Mouse (Mus musculus) myocyte (in vitro differentiated cells): ENCODE measurements at regions not wholly inside any gene's neighbourhood (a gene's known extent, or its start where the extent isn't known, plus 50 kb on each side); places are given as distances from the start of the nearest gene placed in this dataset.

Source experiments
- H3K27me3 ChIP-seq: one replicate; pipeline ENCODE4 v1.6.1; 2011; ENCODE audit not compliant: control insufficient read depth, insufficient read depth, insufficient read length
- H3K36me3 ChIP-seq: one replicate; pipeline ENCODE4 v1.6.1; 2011; ENCODE audit not compliant: control insufficient read depth, insufficient read depth
- H3K4me2 ChIP-seq: one replicate; pipeline ENCODE4 v1.6.1; 2011; ENCODE audit warnings: low read depth, control low read depth
- H3K4me3 ChIP-seq: one replicate; pipeline ENCODE4 v1.5.1; 2011; ENCODE audit warnings: mild to moderate bottlenecking, control low read depth, moderate library complexity
- H3K79me2 ChIP-seq: one replicate; pipeline ENCODE4 v1.6.1; 2011; ENCODE audit not compliant: control insufficient read depth, insufficient read depth
- H3ac ChIP-seq: one replicate; pipeline ENCODE4 v1.6.1; 2011; ENCODE audit not compliant: control insufficient read depth, insufficient read length
- CEBPB ChIP-seq: IDR thresholded peaks from 2 replicates; pipeline ENCODE4 v1.6.1; 2011; ENCODE audit warnings: mild to moderate bottlenecking, moderate library complexity; ENCODE audit not compliant: poor library complexity, insufficient read depth, severe bottlenecking
- E2F4 ChIP-seq: IDR thresholded peaks from one replicate; pipeline ENCODE4 v1.6.1; 2011; ENCODE audit warnings: mild to moderate bottlenecking, control low read depth, moderate library complexity; ENCODE audit not compliant: insufficient read depth
- MAX ChIP-seq: IDR thresholded peaks from one replicate; pipeline ENCODE4 v1.6.1; 2011; ENCODE audit warnings: low read depth, mild to moderate bottlenecking, control low read depth
- MYOD1 ChIP-seq, 3 experiments: IDR thresholded peaks; one replicate each; pipeline ENCODE4 v1.6.1; 2011; ENCODE audit warnings: control low read depth in 2 of 3, low read depth in 2 of 3, mild to moderate bottlenecking in 2 of 3, moderate library complexity in 1 of 3; ENCODE audit not compliant: insufficient read length in 2 of 3, control insufficient read depth in 1 of 3
- MYOG ChIP-seq, 3 experiments: IDR thresholded peaks; one replicate each; pipeline ENCODE4 v1.6.1; 2011; ENCODE audit warnings: control low read depth in 2 of 3, low read depth in 2 of 3, mild to moderate bottlenecking in 2 of 3; ENCODE audit not compliant: insufficient read length in 2 of 3, control insufficient read depth in 1 of 3, insufficient read depth in 1 of 3
- POLR2A ChIP-seq: IDR thresholded peaks from one replicate; pipeline ENCODE4 v1.6.1; 2011; ENCODE audit warnings: low read depth, mild to moderate bottlenecking, control low read depth, moderate library complexity; ENCODE audit not compliant: insufficient read length
- POLR2AphosphoS2 ChIP-seq: IDR thresholded peaks from one replicate; pipeline ENCODE4 v1.6.1; 2011; ENCODE audit warnings: low read depth, control low read depth; ENCODE audit not compliant: insufficient read length
- REST ChIP-seq: IDR thresholded peaks from one replicate; pipeline ENCODE4 v1.6.1; 2011; ENCODE audit warnings: mild to moderate bottlenecking, control low read depth, moderate library complexity; ENCODE audit not compliant: insufficient read depth, insufficient read length
- SRF ChIP-seq: IDR thresholded peaks from one replicate; pipeline ENCODE4 v1.6.1; 2011; ENCODE audit warnings: low read depth; ENCODE audit not compliant: control insufficient read depth, insufficient read length
- TCF12 ChIP-seq: IDR thresholded peaks from one replicate; pipeline ENCODE4 v1.6.1; 2011; ENCODE audit warnings: mild to moderate bottlenecking, control low read depth; ENCODE audit not compliant: poor library complexity, insufficient read depth, severe bottlenecking
- TCF3 ChIP-seq: IDR thresholded peaks from one replicate; pipeline ENCODE4 v1.6.1; 2011; ENCODE audit warnings: low read depth, control low read depth; ENCODE audit not compliant: insufficient read length
- USF1 ChIP-seq: IDR thresholded peaks from one replicate; pipeline ENCODE4 v1.6.1; 2011; ENCODE audit warnings: low read depth, mild to moderate bottlenecking, control low read depth, moderate library complexity

DNA sequence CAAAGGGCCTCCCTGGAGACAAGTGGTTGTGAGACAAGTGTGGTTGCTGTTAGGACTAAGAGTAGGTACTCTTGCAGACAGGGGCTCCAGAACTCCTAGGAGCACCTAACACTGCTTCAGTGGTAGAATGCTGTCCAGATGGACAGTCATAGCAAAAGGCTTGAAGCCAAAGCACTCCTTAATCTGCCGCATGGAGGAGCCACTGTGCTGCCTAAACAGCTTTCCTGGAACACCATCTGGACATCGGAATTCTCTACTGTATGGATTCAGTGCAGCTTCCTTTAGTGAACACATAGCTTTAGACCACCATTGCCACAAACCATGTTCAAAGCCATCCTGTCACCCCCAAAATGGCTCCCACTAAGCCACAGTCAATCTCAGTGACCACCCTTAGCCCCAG is 128.6 kb upstream of the Tcerg1l start:
- TF ChIP-seq REST (no peak), MYOD1 (IDR thresholded peaks at IDR 0.05; ENCODE audit: control insufficient read depth in 1 of 3, insufficient read length in 2 of 3, low read depth in 2 of 3) (no peak), SRF (no peak), USF1 (no peak), MYOG (IDR thresholded peaks at IDR 0.05; ENCODE audit: control insufficient read depth in 1 of 3, insufficient read depth in 1 of 3, insufficient read length in 2 of 3, low read depth in 2 of 3) (no peak), TCF3 (no peak), POLR2AphosphoS2 (no peak), CEBPB (no peak), POLR2A (no peak), TCF12 (no peak), MAX (no peak), E2F4 (no peak)
- H3K36me3 ChIP-seq, result no peaks in the 10 kb centered on the region

DNA sequence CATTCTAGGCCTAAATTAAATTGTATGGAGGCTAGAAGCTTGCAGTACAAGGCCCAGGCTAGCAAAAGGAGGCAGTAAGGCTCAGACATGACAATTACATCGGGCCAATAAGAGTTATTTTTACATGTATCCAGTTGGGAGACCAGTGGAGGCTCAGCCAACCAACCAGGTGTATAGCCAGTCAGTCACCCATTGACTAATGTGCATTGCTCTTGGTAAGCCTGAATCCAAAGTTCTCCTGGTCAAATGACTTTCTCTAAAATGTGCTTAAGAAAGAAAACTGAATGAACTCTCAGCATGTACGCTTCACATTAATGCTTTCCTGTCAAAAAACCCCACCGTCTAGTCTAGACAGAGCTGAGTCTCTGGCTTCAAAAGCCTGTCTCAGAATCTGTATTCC is 127.4 kb upstream of the Tcerg1l start:
- Histone ChIP-seq H3K36me3 (no peaks in the 10 kb centered on the region), H3ac (no peak overlapping the region), H3K79me2 (no peaks in the 10 kb centered on the region), H3K27me3 (no peaks in the 10 kb centered on the region), H3K4me2 (no peak overlapping the region), H3K4me3 (no peak overlapping the region)
- TF ChIP-seq TCF12, result no peak

More for the DNA sequence above, 128.6 kb upstream of the Tcerg1l start:
- no peak overlapping the region for H3K4me3 ChIP-seq
- H3ac ChIP-seq, result no peak overlapping the region
- no peaks in the 10 kb centered on the region for H3K79me2 ChIP-seq
- no peak overlapping the region for H3K4me2 ChIP-seq
- no peaks in the 10 kb centered on the region for H3K27me3 ChIP-seq

DNA sequence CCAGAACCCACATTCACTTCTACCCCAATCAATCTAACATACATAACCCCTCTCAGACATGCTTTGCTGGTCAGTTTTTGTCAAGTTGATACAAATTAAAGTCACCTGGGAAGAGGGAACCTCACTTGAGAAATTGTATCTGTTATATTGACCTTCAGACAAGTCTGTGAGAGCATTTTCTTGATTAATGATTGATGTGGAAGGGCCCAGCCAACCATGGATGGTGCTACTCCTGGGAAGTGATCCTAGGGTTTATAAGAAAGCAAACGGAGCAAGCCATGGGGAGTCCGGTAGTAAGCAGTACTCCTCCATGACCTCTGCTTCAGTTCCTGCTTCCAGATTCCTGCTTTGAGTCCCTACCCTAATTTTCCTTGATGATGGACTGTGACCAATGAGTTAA is 116.6 kb upstream of the Tcerg1l start:
- Histone ChIP-seq H3K27me3 (no peaks in the 10 kb centered on the region), H3K4me2 (no peak overlapping the region), H3ac (no peak overlapping the region), H3K36me3 (no peaks in the 10 kb centered on the region), H3K4me3 (no peak overlapping the region), H3K79me2 (no peaks in the 10 kb centered on the region)
- no peak for TF ChIP-seq SRF
- no peak for TF ChIP-seq MYOD1 (IDR thresholded peaks at IDR 0.05; ENCODE audit: control insufficient read depth in 1 of 3, insufficient read length in 2 of 3, low read depth in 2 of 3)
- no peak for TF ChIP-seq TCF12
- no peak for TF ChIP-seq MAX
- no peak for TF ChIP-seq TCF3
- no peak for TF ChIP-seq POLR2A
- TF ChIP-seq USF1, result no peak
- TF ChIP-seq CEBPB, result no peak
- TF ChIP-seq REST, result no peak
- TF ChIP-seq E2F4, result no peak
- no peak for TF ChIP-seq MYOG (IDR thresholded peaks at IDR 0.05; ENCODE audit: control insufficient read depth in 1 of 3, insufficient read depth in 1 of 3, insufficient read length in 2 of 3, low read depth in 2 of 3)

DNA sequence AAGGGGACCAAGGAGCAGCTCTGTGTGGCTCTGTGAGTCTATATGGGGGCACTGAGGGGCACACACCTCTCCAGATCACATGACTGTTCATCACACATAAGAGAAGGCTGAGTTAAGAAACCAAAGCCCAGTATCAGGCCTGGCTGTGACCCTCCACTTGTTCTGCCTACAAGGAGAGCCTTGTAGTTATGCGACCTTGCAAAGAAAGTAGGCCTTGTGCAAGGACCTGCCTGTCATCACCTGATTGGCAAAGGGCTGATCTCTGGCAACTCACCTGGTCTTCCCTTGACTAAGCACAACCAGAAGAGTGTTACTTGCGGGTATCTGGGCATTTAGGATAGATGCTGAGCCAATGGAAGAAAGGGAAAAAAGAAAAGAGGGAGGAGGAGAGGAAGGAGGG is 107.7 kb upstream of the Tcerg1l start:
- no peak overlapping the region for H3K4me2 ChIP-seq
- no peaks in the 10 kb centered on the region for H3K79me2 ChIP-seq
- H3K27me3 ChIP-seq, result no peaks in the 10 kb centered on the region
- H3ac ChIP-seq, result no peak overlapping the region
- TF ChIP-seq TCF3 (no peak), TCF12 (no peak), MAX (no peak), USF1 (no peak), POLR2AphosphoS2 (no peak), E2F4 (no peak), CEBPB (no peak)
- H3K36me3 ChIP-seq, result no peaks in the 10 kb centered on the region
- no peak overlapping the region for H3K4me3 ChIP-seq

DNA sequence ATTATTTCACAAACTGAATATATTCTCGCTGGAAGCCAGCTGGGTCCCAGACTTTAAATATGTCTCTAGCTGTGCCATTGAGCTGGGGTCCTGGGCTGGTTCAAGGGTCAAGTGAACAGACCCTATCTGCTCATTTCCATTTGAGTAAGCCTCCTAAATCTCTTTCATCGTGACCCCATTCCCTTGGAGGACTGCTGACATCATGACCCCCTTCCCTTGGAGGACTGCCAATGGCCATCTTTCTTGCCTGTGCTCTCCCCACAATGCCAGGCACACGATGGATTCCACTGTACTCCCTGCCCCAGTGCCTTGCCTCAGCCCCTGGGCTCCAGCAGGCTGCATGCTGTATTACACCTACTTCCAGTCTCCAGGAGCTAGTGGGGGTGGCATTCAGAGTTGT is 106.5 kb upstream of the Tcerg1l start:
- H3K79me2 ChIP-seq, result no peaks in the 10 kb centered on the region
- TF ChIP-seq POLR2AphosphoS2 (no peak), CEBPB (no peak), MAX (no peak), POLR2A (no peak), SRF (no peak), E2F4 (no peak)
- H3K4me2 ChIP-seq, result no peak overlapping the region
- H3ac ChIP-seq, result no peak overlapping the region
- no peaks in the 10 kb centered on the region for H3K27me3 ChIP-seq
- no peaks in the 10 kb centered on the region for H3K36me3 ChIP-seq
- no peak overlapping the region for H3K4me3 ChIP-seq

DNA sequence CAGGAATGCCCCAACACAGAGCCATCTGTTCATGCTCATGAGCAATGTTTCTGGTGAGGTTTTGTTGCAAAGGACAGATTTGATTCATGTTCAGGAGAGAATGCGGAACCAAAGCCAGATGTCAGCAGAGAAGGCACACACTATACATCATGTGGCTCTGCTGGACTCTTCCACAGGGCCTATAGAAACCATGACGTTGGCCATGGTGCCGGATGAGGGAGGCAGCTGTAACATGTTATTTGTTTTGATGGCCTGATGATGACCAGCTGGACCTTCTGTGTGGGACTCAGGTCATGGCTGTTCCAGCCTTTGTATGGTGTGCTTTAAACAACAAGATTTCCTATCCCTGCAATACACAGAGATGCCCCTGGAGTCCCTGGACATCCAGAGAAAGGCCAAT is 105.5 kb upstream of the Tcerg1l start:
- no peak overlapping the region for H3K4me3 ChIP-seq
- TF ChIP-seq MYOG (IDR thresholded peaks at IDR 0.05; ENCODE audit: control insufficient read depth in 1 of 3, insufficient read depth in 1 of 3, insufficient read length in 2 of 3, low read depth in 2 of 3), result no peak
- no peaks in the 10 kb centered on the region for H3K36me3 ChIP-seq
- H3K27me3 ChIP-seq, result no peaks in the 10 kb centered on the region
- no peak overlapping the region for H3ac ChIP-seq
- H3K79me2 ChIP-seq, result no peaks in the 10 kb centered on the region
- no peak overlapping the region for H3K4me2 ChIP-seq
